Mouse (Mus musculus): ENCODE measurements around the gene Tjp2. TPM values are rescaled to one million over a fixed set of nuclear protein-coding genes. Genes with fewer than 3 reads are reported as not detected.

Tjp2 gene
- polyA plus RNA-seq, 1 experiment: 8.9 TPM

- Histone ChIP-seq H3K9me3 (peaks cover 10% of the 10 kb centered on the region), H3K27me3 (replicated peaks) (peaks cover 2% of the 10 kb centered on the region), H3K4me1 (no peaks in the 10 kb centered on the region), H3K4me3 (replicated peaks) (no peak overlapping the region), H3K36me3 (replicated peaks; ENCODE audit: low read length) (no peaks in the 10 kb centered on the region)
- no peak for TF ChIP-seq GATA1 (IDR thresholded peaks at IDR 0.05; ENCODE audit: borderline replicate concordance, low read length)
- TF ChIP-seq FLI1 (IDR thresholded peaks at IDR 0.05; ENCODE audit: low read length): no peak
Observed at GRCm38 (mm10) chr19:24211168-24211567, 13.7 kb downstream of the Tjp2 start.

- peaks cover 2% of the 10 kb centered on the region for H3K27me3 ChIP-seq (replicated peaks)
- TF ChIP-seq GATA1 (IDR thresholded peaks at IDR 0.05; ENCODE audit: borderline replicate concordance, low read length) (no peak), FLI1 (IDR thresholded peaks at IDR 0.05; ENCODE audit: low read length) (no peak)
- H3K36me3 ChIP-seq (replicated peaks; ENCODE audit: low read length): no peaks in the 10 kb centered on the region
- no peak overlapping the region for H3K4me3 ChIP-seq (replicated peaks)
- peaks cover 10% of the 10 kb centered on the region for H3K9me3 ChIP-seq
- H3K4me1 ChIP-seq: no peaks in the 10 kb centered on the region
Observed at GRCm38 (mm10) chr19:24209516-24209915, 15.3 kb downstream of the Tjp2 start.

- TF ChIP-seq GATA1 (IDR thresholded peaks at IDR 0.05; ENCODE audit: borderline replicate concordance, low read length): no peak
- TF ChIP-seq FLI1 (IDR thresholded peaks at IDR 0.05; ENCODE audit: low read length): no peak
- H3K4me3 ChIP-seq (replicated peaks): no peak overlapping the region
Observed at GRCm38 (mm10) chr19:24207967-24208366, 16.9 kb downstream of the Tjp2 start.

GRCm38 (mm10) chr19:24205001-24205400, 19.8 kb downstream of the Tjp2 start:
- no peak for TF ChIP-seq FLI1 (IDR thresholded peaks at IDR 0.05; ENCODE audit: low read length)
- no peak for TF ChIP-seq GATA1 (IDR thresholded peaks at IDR 0.05; ENCODE audit: borderline replicate concordance, low read length)
- Histone ChIP-seq H3K9me3 (peaks cover 10% of the 10 kb centered on the region), H3K4me1 (no peaks in the 10 kb centered on the region), H3K36me3 (replicated peaks; ENCODE audit: low read length) (no peaks in the 10 kb centered on the region), H3K27me3 (replicated peaks) (peaks cover 3% of the 10 kb centered on the region), H3K4me3 (replicated peaks) (no peak overlapping the region)

More at GRCm38 (mm10) chr19:24207967-24208366, 16.9 kb downstream of the Tjp2 start:
- peaks cover 2% of the 10 kb centered on the region for H3K27me3 ChIP-seq (replicated peaks)
- no peaks in the 10 kb centered on the region for H3K36me3 ChIP-seq (replicated peaks; ENCODE audit: low read length)
- no peaks in the 10 kb centered on the region for H3K4me1 ChIP-seq
- peaks cover 10% of the 10 kb centered on the region for H3K9me3 ChIP-seq

- no peak for TF ChIP-seq GATA1 (IDR thresholded peaks at IDR 0.05; ENCODE audit: borderline replicate concordance, low read length)
- TF ChIP-seq FLI1 (IDR thresholded peaks at IDR 0.05; ENCODE audit: low read length): no peak
- no peaks in the 10 kb centered on the region for H3K4me1 ChIP-seq
- no peaks in the 10 kb centered on the region for H3K9me3 ChIP-seq
- peaks cover 3% of the 10 kb centered on the region for H3K27me3 ChIP-seq (replicated peaks)
- no peaks in the 10 kb centered on the region for H3K36me3 ChIP-seq (replicated peaks; ENCODE audit: low read length)
- no peak overlapping the region for H3K4me3 ChIP-seq (replicated peaks)
Observed at GRCm38 (mm10) chr19:24201848-24202247, 23.0 kb downstream of the Tjp2 start.

- Histone ChIP-seq H3K4me1 (no peaks in the 10 kb centered on the region), H3K4me3 (replicated peaks) (no peak overlapping the region), H3K27me3 (replicated peaks) (peaks cover 5% of the 10 kb centered on the region), H3K36me3 (replicated peaks; ENCODE audit: low read length) (no peaks in the 10 kb centered on the region), H3K9me3 (peaks cover 3% of the 10 kb centered on the region; the same call in 1 of the 2 replicates)
- TF ChIP-seq FLI1 (IDR thresholded peaks at IDR 0.05; ENCODE audit: low read length): no peak
- TF ChIP-seq GATA1 (IDR thresholded peaks at IDR 0.05; ENCODE audit: borderline replicate concordance, low read length): no peak
Observed at GRCm38 (mm10) chr19:24200566-24200965, 24.3 kb downstream of the Tjp2 start.

GRCm38 (mm10) chr19:24198676-24199303, 26.0 kb downstream of the Tjp2 start:
- H3K36me3 ChIP-seq (replicated peaks; ENCODE audit: low read length): no peaks in the 10 kb centered on the region
- no peak for TF ChIP-seq FLI1 (IDR thresholded peaks at IDR 0.05; ENCODE audit: low read length)
- no peak for TF ChIP-seq GATA1 (IDR thresholded peaks at IDR 0.05; ENCODE audit: borderline replicate concordance, low read length)
- peaks cover 5% of the 10 kb centered on the region for H3K27me3 ChIP-seq (replicated peaks)
- H3K4me3 ChIP-seq (replicated peaks): no peak overlapping the region
- no peaks in the 10 kb centered on the region for H3K4me1 ChIP-seq
- peaks cover 12% of the 10 kb centered on the region for H3K9me3 ChIP-seq

GRCm38 (mm10) chr19:24197338-24197737, 27.5 kb downstream of the Tjp2 start:
- Histone ChIP-seq H3K36me3 (replicated peaks; ENCODE audit: low read length) (no peaks in the 10 kb centered on the region), H3K4me3 (replicated peaks) (no peak overlapping the region), H3K27me3 (replicated peaks) (peaks cover 7% of the 10 kb centered on the region), H3K9me3 (peaks cover 12% of the 10 kb centered on the region), H3K4me1 (no peaks in the 10 kb centered on the region)
- no peak for TF ChIP-seq FLI1 (IDR thresholded peaks at IDR 0.05; ENCODE audit: low read length)
- no peak for TF ChIP-seq GATA1 (IDR thresholded peaks at IDR 0.05; ENCODE audit: borderline replicate concordance, low read length)

GRCm38 (mm10) chr19:24195224-24195623, 29.6 kb downstream of the Tjp2 start:
- TF ChIP-seq FLI1 (IDR thresholded peaks at IDR 0.05; ENCODE audit: low read length): no peak
- no peak for TF ChIP-seq GATA1 (IDR thresholded peaks at IDR 0.05; ENCODE audit: borderline replicate concordance, low read length)
- Histone ChIP-seq H3K9me3 (peaks cover 12% of the 10 kb centered on the region), H3K4me1 (no peaks in the 10 kb centered on the region), H3K36me3 (replicated peaks; ENCODE audit: low read length) (no peaks in the 10 kb centered on the region), H3K27me3 (replicated peaks) (peaks cover 6% of the 10 kb centered on the region), H3K4me3 (replicated peaks) (no peak overlapping the region)

- Histone ChIP-seq H3K4me1 (no peaks in the 10 kb centered on the region), H3K27me3 (replicated peaks) (peaks cover 6% of the 10 kb centered on the region), H3K4me3 (replicated peaks) (no peak overlapping the region), H3K36me3 (replicated peaks; ENCODE audit: low read length) (no peaks in the 10 kb centered on the region), H3K9me3 (peaks cover 12% of the 10 kb centered on the region)
- TF ChIP-seq GATA1 (IDR thresholded peaks at IDR 0.05; ENCODE audit: borderline replicate concordance, low read length): no peak
- TF ChIP-seq FLI1 (IDR thresholded peaks at IDR 0.05; ENCODE audit: low read length): no peak
Observed at GRCm38 (mm10) chr19:24194216-24194615, 30.6 kb downstream of the Tjp2 start.
